Mouse (Mus musculus): Measurements from ENCODE around the gene Dll3. TPM values are rescaled to one million over a fixed set of nuclear protein-coding genes. Genes with fewer than 3 reads are reported as not detected.
"Not testable (repeated sequence)": the region's sequence is repeated elsewhere in the genome, so short reads cannot be mapped to it uniquely, and the experiment has no call there.

Gene Dll3
- total RNA-seq, 2 experiments from 2014 or later, result 0.25 TPM; not detected in 1

DNA sequence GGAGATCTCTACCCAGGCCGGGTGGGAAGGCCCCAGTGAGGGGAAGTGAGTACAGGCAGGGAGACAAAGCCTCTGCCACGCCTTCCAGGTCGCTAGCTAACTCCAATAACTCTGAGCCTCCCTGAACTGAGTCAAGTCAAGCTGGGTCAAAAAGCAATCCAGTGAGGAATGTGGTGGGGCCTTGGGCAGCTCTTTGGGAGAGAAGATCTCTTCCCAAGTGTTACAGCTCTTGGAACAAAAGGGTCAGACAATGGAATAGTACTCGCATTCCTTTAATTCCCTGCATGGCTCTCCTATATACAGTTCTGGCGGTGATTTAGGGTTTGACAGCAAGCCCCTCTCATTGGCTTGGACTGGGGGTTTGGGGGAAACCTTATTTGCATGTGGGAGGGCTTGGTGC, 39.2 kb downstream of the Dll3 start:
- no peak for ATAC-seq (replicated peaks; ENCODE audit: poor library complexity)

DNA sequence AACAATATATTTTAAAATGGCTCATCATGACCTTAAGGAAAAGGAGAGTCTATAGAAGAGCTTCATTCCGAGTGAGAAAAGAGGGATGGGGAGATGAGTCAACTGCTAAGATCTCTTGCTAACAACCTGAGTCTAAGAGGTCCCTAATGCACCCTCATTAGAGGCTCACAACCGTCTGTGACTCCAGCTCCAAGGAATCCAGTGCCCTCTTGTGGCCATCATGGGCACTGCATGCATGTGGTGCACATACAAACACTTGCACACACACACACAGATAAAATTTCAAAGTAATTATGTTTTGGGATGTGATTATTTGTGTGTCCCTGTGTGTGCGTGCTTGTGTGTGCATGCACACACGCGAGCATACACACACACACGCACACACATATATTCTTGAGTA, 46.6 kb downstream of the Dll3 start:
- no peak for ATAC-seq (replicated peaks; ENCODE audit: poor library complexity)

DNA sequence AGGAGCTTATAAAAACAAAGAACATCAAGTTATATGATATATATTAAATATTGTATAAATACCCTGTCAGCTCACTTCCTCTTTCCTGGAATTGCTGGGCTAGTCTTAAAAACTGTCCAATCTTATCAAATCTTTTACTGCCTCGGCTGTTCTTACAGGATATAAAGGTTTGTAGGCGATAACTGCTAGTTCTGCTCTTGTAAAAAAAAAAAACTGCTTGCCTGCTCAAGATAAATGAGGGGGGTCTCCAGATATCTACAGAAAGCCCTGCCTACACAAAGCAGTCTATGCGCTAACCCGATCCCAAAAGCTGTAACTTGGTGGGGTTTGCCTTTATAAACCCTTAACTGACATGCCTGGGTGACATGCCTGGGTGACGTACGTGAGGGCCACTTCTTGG, 47.4 kb downstream of the Dll3 start:
- ATAC-seq (replicated peaks; ENCODE audit: poor library complexity), result no peak

DNA sequence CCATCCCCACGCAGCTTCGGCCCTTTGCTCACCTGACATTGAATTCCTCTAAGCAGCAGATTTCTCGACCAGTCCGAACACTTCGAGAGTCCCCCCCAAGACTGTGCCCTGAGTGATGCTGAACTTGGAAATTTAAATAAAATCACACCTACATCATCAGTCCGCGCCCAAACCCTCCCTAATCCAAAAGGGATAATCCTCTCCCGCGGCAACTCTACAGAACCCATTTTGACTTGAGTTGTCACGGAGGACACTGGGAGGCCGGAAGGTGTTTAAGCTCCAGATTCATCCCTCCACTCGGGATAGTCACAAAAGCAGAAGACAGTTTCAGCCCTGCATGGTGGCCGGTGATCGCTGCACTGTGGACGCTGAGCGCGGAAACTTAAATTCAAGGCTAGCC, 50.1 kb downstream of the Dll3 start:
- ATAC-seq (replicated peaks; ENCODE audit: poor library complexity), result no peak

DNA sequence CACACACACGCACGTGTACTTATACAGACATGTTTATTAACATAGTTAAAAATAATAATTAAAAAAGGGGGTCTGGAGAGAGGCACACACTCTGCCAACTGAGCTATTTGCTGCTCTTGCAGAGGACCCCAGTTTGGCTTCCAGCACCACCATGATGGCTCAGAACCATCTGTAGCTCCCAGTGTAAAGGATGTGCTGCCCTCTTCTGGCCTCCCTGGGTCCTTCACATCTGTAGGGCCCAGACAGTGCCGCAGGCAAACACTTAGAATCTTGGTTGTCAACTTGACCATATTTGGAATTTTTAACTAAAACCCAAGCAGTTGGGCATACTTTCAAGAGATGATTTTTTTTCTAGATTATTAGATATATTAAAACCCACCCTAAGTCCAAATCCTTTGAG, 53.1 kb downstream of the Dll3 start:
- ATAC-seq (replicated peaks; ENCODE audit: poor library complexity), result no peak

DNA sequence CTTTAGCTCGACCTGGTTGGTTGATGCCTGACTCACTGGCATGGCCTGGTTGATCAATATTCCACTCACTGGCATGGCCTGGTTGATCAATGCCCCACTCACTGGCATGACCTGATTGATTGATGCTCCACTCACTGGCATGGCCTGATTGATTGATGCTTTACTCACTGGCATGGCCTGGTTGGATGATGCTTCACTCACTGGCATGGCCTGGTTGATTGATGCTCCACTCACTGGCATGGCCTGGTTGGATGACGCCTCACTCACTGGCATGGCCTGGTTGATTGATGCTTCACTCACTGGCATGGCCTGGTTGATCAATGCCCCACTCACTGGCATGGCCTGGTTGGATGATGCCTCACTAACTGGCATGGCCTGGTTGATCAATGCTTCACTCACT, 58.1 kb downstream of the Dll3 start:
- not testable (repeated sequence) for ATAC-seq (replicated peaks; ENCODE audit: poor library complexity)

Other genes starting within 250 kb of the Dll3 start
- gene Fcgbp, start 231.0 kb downstream of the Dll3 start, total RNA-seq (2015), result not detected in 2 replicates
- not detected in 2 replicates for gene Fcgbp, start 231.0 kb downstream of the Dll3 start, total RNA-seq (2017)
- gene 9530053A07Rik, start 172.8 kb downstream of the Dll3 start, total RNA-seq (2015), result not detected in 2 replicates
- gene 9530053A07Rik, start 172.8 kb downstream of the Dll3 start, total RNA-seq (2017), result not detected in 2 replicates
- gene Fbl, start 132.5 kb downstream of the Dll3 start, total RNA-seq (2015), result 164 and 172 TPM in 2 replicates
- gene Fbl, start 132.5 kb downstream of the Dll3 start, total RNA-seq (2017), result 207 and 270 TPM in 2 replicates
- gene Dyrk1b, start 122.8 kb downstream of the Dll3 start, total RNA-seq (2015), result 1.2 and 2.1 TPM in 2 replicates
- 1.1 and 1.2 TPM in 2 replicates for gene Dyrk1b, start 122.8 kb downstream of the Dll3 start, total RNA-seq (2017)
- gene Eid2, start 34.4 kb downstream of the Dll3 start, total RNA-seq (2015), result 1.9 and 2.9 TPM in 2 replicates
- 3.5 TPM in 2 replicates for gene Eid2, start 34.4 kb downstream of the Dll3 start, total RNA-seq (2017)
- gene Eid2b, start 24.5 kb downstream of the Dll3 start, total RNA-seq (2015), result 3.6 and 4.5 TPM in 2 replicates
- gene Eid2b, start 24.5 kb downstream of the Dll3 start, total RNA-seq (2017), result 1.6 and 2.7 TPM in 2 replicates
- gene Selenov, start 11.1 kb downstream of the Dll3 start, total RNA-seq (2015), result not detected in 2 replicates
- gene Selenov, start 11.1 kb downstream of the Dll3 start, total RNA-seq (2017), result not detected in 2 replicates
- gene Timm50, start 9.8 kb upstream of the Dll3 start, total RNA-seq (2015), result 41.2 and 45.2 TPM in 2 replicates
- gene Timm50, start 9.8 kb upstream of the Dll3 start, total RNA-seq (2017), result 37.6 and 51.9 TPM in 2 replicates
- 44.5 and 67.5 TPM in 2 replicates for gene Supt5, start 36.5 kb upstream of the Dll3 start, total RNA-seq (2015)
- gene Supt5, start 36.5 kb upstream of the Dll3 start, total RNA-seq (2017), result 64.6 and 68.9 TPM in 2 replicates
- gene Rps16, start 48.4 kb upstream of the Dll3 start, total RNA-seq (2015), result 3,279 and 3,562 TPM in 2 replicates
- 756 and 903 TPM in 2 replicates for gene Rps16, start 48.4 kb upstream of the Dll3 start, total RNA-seq (2017)
- 2.9 and 4.3 TPM in 2 replicates for gene Plekhg2, start 70.4 kb upstream of the Dll3 start, total RNA-seq (2015)
- 2.0 and 2.1 TPM in 2 replicates for gene Plekhg2, start 70.4 kb upstream of the Dll3 start, total RNA-seq (2017)
- 87.3 and 149 TPM in 2 replicates for gene Zfp36, start 78.0 kb upstream of the Dll3 start, total RNA-seq (2015)
- 26.0 and 46.4 TPM in 2 replicates for gene Zfp36, start 78.0 kb upstream of the Dll3 start, total RNA-seq (2017)
- gene Med29, start 90.5 kb upstream of the Dll3 start, total RNA-seq (2015), result 30.6 and 36.8 TPM in 2 replicates
- gene Med29, start 90.5 kb upstream of the Dll3 start, total RNA-seq (2017), result 18.0 and 21.1 TPM in 2 replicates
- gene Paf1, start 90.7 kb upstream of the Dll3 start, total RNA-seq (2015), result 63.9 and 89.2 TPM in 2 replicates
- 146 and 184 TPM in 2 replicates for gene Paf1, start 90.7 kb upstream of the Dll3 start, total RNA-seq (2017)
- 378 and 389 TPM in 2 replicates for gene Gmfg, start 135.2 kb upstream of the Dll3 start, total RNA-seq (2015)
- gene Gmfg, start 135.2 kb upstream of the Dll3 start, total RNA-seq (2017), result 658 and 664 TPM in 2 replicates
- 1.2 TPM in 2 replicates for gene Lrfn1, start 149.7 kb upstream of the Dll3 start, total RNA-seq (2015)
- 1.7 and 2.3 TPM in 2 replicates for gene Lrfn1, start 149.7 kb upstream of the Dll3 start, total RNA-seq (2017)
- not detected in 2 replicates for gene Ifnl2, start 208.2 kb upstream of the Dll3 start, total RNA-seq (2015)
- not detected in 2 replicates for gene Ifnl2, start 208.2 kb upstream of the Dll3 start, total RNA-seq (2017)
- gene Ifnl3, start 220.6 kb upstream of the Dll3 start, total RNA-seq (2015), result not detected in 2 replicates
- not detected in 2 replicates for gene Ifnl3, start 220.6 kb upstream of the Dll3 start, total RNA-seq (2017)
- gene Sycn, start 238.6 kb upstream of the Dll3 start, total RNA-seq (2015), result not detected in 2 replicates
- not detected in 2 replicates for gene Sycn, start 238.6 kb upstream of the Dll3 start, total RNA-seq (2017)
- not detected in 2 replicates for gene Nccrp1, start 245.0 kb upstream of the Dll3 start, total RNA-seq (2015)
- gene Nccrp1, start 245.0 kb upstream of the Dll3 start, total RNA-seq (2017), result not detected in 2 replicates